Comparison of ENCODE assay signal across 24 mouse cellular contexts in genomic region chr16:31705904-31706303, GRCm38 (mm10).
"Had no signal": no experiment of that assay in that cellular context is flagged by ENCODE, and none has a peak within 500 bp of the region (broad histone marks: within the 10 kb centered on the region; RNA-seq: fewer than 3 reads in every experiment).

No protein-coding gene starts in this region.

- H3K4me2 ChIP-seq: embryonic facial prominence, embryonic 12.5 days; embryonic facial prominence, embryonic 13.5 days; embryonic facial prominence, embryonic 15.5 days; forebrain, embryonic 12.5 days; forebrain, embryonic 13.5 days; forebrain, embryonic 15.5 days had no signal

- H3K4me3 ChIP-seq: embryonic facial prominence, embryonic 10.5 days; embryonic facial prominence, embryonic 12.5 days; embryonic facial prominence, embryonic 13.5 days; embryonic facial prominence, embryonic 15.5 days; erythroblast, embryonic 14.5 days; forebrain, embryonic 10.5 days; forebrain, embryonic 12.5 days; forebrain, embryonic 13.5 days; forebrain, embryonic 15.5 days; gastrocnemius, adult 2 months; heart, adult 2 months had no signal

- H3K27me3 ChIP-seq: embryonic facial prominence, embryonic 12.5 days; embryonic facial prominence, embryonic 13.5 days; embryonic facial prominence, embryonic 15.5 days; forebrain, embryonic 12.5 days; forebrain, embryonic 13.5 days; forebrain, embryonic 15.5 days had no signal

- H3K9ac ChIP-seq: embryonic facial prominence, embryonic 12.5 days; embryonic facial prominence, embryonic 13.5 days; embryonic facial prominence, embryonic 15.5 days; forebrain, embryonic 12.5 days; forebrain, embryonic 13.5 days; forebrain, embryonic 15.5 days; forebrain, postnatal 0 days had no signal

- H3K36me3 ChIP-seq: embryonic facial prominence, embryonic 10.5 days; embryonic facial prominence, embryonic 12.5 days; embryonic facial prominence, embryonic 13.5 days; embryonic facial prominence, embryonic 15.5 days; forebrain, embryonic 12.5 days; forebrain, embryonic 15.5 days had no signal

- H3K4me1 ChIP-seq: forebrain, embryonic 15.5 days had no signal

- DNase-seq: cerebellum, adult 8-10 months; cerebellum, adult 9-11 months; cerebellum, postnatal 14 days; cerebellum, postnatal 25 days; cerebellum, postnatal 36 days; gastrocnemius, adult 2 months; gastrocnemius, postnatal 10 days; gastrocnemius, postnatal 14 days; gastrocnemius, postnatal 25 days; gastrocnemius, postnatal 36 days; heart, adult 18-20 months; heart, adult 2 months had no signal

- H3K27ac ChIP-seq: embryonic facial prominence, embryonic 10.5 days; embryonic facial prominence, embryonic 12.5 days; embryonic facial prominence, embryonic 13.5 days; embryonic facial prominence, embryonic 15.5 days; forebrain, embryonic 10.5 days; forebrain, embryonic 12.5 days; forebrain, embryonic 13.5 days; forebrain, embryonic 15.5 days; gastrocnemius, adult 2 months; heart, adult 2 months had no signal

- H3K9me3 ChIP-seq: embryonic facial prominence, embryonic 10.5 days; embryonic facial prominence, embryonic 12.5 days; embryonic facial prominence, embryonic 13.5 days; embryonic facial prominence, embryonic 15.5 days; forebrain, embryonic 10.5 days; forebrain, embryonic 12.5 days; forebrain, embryonic 13.5 days; forebrain, embryonic 15.5 days had no signal

- ATAC-seq: forebrain, embryonic 13.5 days; forebrain, embryonic 14.5 days; forebrain, embryonic 15.5 days; forebrain, embryonic 16.5 days; forebrain, postnatal 0 days had no signal
